Mouse (Mus musculus): ENCODE data around the gene Rbmy. TPM values are rescaled to one million over a fixed set of nuclear protein-coding genes. Genes with fewer than 3 reads are reported as not detected.
"Not testable (repeated sequence)": the region's sequence is repeated elsewhere in the genome, so short reads cannot be mapped to it uniquely, and the experiment has no call there.

The Rbmy gene
- polyA plus RNA-seq (2015; fragmentation: Nextera tagmentation; extraction: Ambion mirVana) = not detected in 2 replicates

DNA sequence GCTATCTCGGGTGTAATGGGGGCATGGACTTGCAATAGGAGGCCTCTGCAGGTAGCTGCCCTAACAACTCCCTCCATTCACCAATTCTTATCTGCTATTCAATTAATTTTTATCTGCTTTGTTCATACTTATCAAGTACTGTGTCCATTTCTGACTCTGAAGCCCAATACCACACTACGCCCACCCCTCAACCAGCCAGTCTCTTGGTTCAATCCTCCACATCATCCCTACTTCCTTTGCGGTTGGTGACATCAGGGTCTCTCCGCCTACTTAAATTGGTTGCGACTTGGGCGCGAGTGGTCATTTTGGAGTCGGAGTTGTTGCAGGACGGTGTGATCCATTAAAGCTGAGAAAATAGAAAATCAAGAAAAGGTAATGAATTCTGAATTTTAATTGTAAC, at the start of gene Rbmy, which contains the start of gene Gm10256:
Gene Rbmy (plus strand): TSS at position 301 of the 400 bp plus-strand sequence.
Gene Gm10256 (plus strand): TSS at position 320 of the 400 bp plus-strand sequence.
- H3K27me3 ChIP-seq (ENCODE audit: insufficient read depth, low read length); H3K27ac ChIP-seq (ENCODE audit: low read length); H3K9me3 ChIP-seq (ENCODE audit: low read length); H3K4me1 ChIP-seq (ENCODE audit: insufficient read depth, low read length); H3K9ac ChIP-seq (replicated peaks; ENCODE audit: low read length); H3K36me3 ChIP-seq (ENCODE audit: insufficient read depth, low read length); H3K4me2 ChIP-seq (replicated peaks; ENCODE audit: low read depth, low read length); H3K4me3 ChIP-seq (ENCODE audit: low read length); ATAC-seq (ENCODE audit: low FRiP score, low TSS enrichment): not testable (repeated sequence)
- no CpG with 5 or more reads among the region's 9 CpGs for WGBS

DNA sequence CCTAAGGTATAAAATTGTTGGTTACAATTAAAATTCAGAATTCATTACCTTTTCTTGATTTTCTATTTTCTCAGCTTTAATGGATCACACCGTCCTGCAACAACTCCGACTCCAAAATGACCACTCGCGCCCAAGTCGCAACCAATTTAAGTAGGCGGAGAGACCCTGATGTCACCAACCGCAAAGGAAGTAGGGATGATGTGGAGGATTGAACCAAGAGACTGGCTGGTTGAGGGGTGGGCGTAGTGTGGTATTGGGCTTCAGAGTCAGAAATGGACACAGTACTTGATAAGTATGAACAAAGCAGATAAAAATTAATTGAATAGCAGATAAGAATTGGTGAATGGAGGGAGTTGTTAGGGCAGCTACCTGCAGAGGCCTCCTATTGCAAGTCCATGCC, 34.4 kb upstream of the Rbmy start, which contains the start of gene Gm4064:
Gene Gm4064 (minus strand): TSS at position 101 of the 400 bp plus-strand sequence.
- not testable (repeated sequence) for H3K4me1 ChIP-seq (ENCODE audit: insufficient read depth, low read length); H3K9ac ChIP-seq (replicated peaks; ENCODE audit: low read length); H3K4me2 ChIP-seq (replicated peaks; ENCODE audit: low read depth, low read length); H3K4me3 ChIP-seq (ENCODE audit: low read length); H3K36me3 ChIP-seq (ENCODE audit: insufficient read depth, low read length); H3K9me3 ChIP-seq (ENCODE audit: low read length); H3K27me3 ChIP-seq (ENCODE audit: insufficient read depth, low read length); ATAC-seq (ENCODE audit: low FRiP score, low TSS enrichment); H3K27ac ChIP-seq (ENCODE audit: low read length)
- no CpG with 5 or more reads among the region's 8 CpGs for WGBS

Other genes with a start within 250 kb of the Rbmy start
- not detected in 2 replicates for gene H2al2c, start 231.6 kb upstream of the Rbmy start, polyA plus RNA-seq (2015; fragmentation: Nextera tagmentation; extraction: Ambion mirVana)
- gene Sry, start 167.0 kb upstream of the Rbmy start, polyA plus RNA-seq (2015; fragmentation: Nextera tagmentation; extraction: Ambion mirVana) = not detected in 2 replicates
- gene H2al2b, start 110.0 kb upstream of the Rbmy start, polyA plus RNA-seq (2015; fragmentation: Nextera tagmentation; extraction: Ambion mirVana) = not detected in 2 replicates
- not detected in 2 replicates for gene Gm4064, start 34.5 kb upstream of the Rbmy start, polyA plus RNA-seq (2015; fragmentation: Nextera tagmentation; extraction: Ambion mirVana)
- gene Gm10256, start within 50 bp of the Rbmy start, polyA plus RNA-seq (2015; fragmentation: Nextera tagmentation; extraction: Ambion mirVana) = not detected in 2 replicates
- 0.21 TPM in 1 of 2 replicates, not detected in the other for gene Gm10352, start 70.3 kb downstream of the Rbmy start, polyA plus RNA-seq (2015; fragmentation: Nextera tagmentation; extraction: Ambion mirVana)
- not detected in 2 replicates for gene Gm29289, start 101.9 kb downstream of the Rbmy start, polyA plus RNA-seq (2015; fragmentation: Nextera tagmentation; extraction: Ambion mirVana)

All from kidney, embryonic 16.5 days (tissue).